ENCODE assay signal across 9 mouse cellular contexts in the genomic region with DNA sequence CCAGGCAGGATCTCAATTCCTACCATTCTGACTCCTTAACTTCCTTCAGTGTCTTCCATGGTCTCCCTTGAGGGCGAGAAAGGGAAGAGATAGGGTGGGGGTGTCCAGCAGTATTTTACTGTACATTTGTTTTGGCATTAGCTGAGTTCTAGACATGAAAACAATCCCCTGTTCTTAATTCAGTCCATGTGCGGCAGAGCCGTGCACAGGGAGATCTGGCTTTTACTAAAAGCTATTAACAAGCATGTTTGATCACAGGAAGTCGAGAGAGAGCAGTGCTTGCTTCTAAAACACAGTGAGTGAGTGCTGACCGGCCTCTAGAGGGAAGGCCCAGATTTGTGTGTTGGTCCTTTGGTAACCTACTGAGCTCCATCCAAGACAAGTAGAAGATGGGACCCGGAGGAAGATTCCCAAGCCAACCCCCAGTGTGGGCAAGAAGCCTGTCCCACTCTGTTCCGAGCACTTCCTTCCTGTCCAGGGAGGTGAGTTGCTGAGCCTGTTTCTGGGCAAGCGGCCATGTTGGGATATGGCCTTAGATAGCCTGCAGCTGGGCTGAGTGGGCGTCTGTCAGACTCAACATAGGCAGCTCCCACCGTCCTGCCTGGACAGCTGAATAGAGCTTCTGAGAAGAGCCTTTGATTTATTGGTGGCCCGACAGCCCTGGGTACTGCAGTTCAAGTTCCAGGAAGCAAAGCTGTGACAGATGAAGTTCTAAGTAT.
DNase-seq lines count a peak whose midpoint lies in the region; ATAC-seq and TF ChIP-seq lines count a peak whose summit lies in the region.
"Had no signal": no experiment of that assay in that cellular context is flagged by ENCODE, and none has a peak within 500 bp of the region (broad histone marks: within the 10 kb centered on the region; RNA-seq: fewer than 3 reads in every experiment).

No protein-coding gene starts in this region.

- H3K9me3 ChIP-seq in embryonic facial prominence, embryonic 13.5 days, result no peaks in the 10 kb centered on the region
- no peaks in the 10 kb centered on the region for H3K9me3 ChIP-seq in limb, embryonic 14.5 days (ENCODE audit: control insufficient read depth, low read length)
- no peaks in the 10 kb centered on the region for H3K9me3 ChIP-seq in midbrain, embryonic 15.5 days
- no peaks in the 10 kb centered on the region for H3K9me3 ChIP-seq in forebrain, embryonic 13.5 days (replicated peaks)
- H3K9me3 ChIP-seq: midbrain, embryonic 12.5 days had no signal

- ATAC-seq in embryonic facial prominence, embryonic 13.5 days (ENCODE audit: insufficient number of reproducible peaks, insufficient read depth, low FRiP score, low TSS enrichment, low read depth), result no peak
- ATAC-seq in limb, embryonic 14.5 days (ENCODE audit: low FRiP score, low read depth), result peak; percentile 81
- no peak for ATAC-seq in midbrain, embryonic 15.5 days (replicated peaks)
- ATAC-seq in forebrain, embryonic 13.5 days, result no peak

- H3K27ac ChIP-seq in embryonic facial prominence, embryonic 13.5 days, result peak overlapping the region; percentile 78
- H3K27ac ChIP-seq in limb, embryonic 14.5 days (replicated peaks; ENCODE audit: low read depth, low read length), result peak overlapping the region; percentile 28
- H3K27ac ChIP-seq in midbrain, embryonic 15.5 days, result no peak overlapping the region
- H3K27ac ChIP-seq in forebrain, embryonic 13.5 days, result no peak overlapping the region
- H3K27ac ChIP-seq: midbrain, embryonic 12.5 days had no signal

- 35% methylated on average over 11 of the region's 11 CpGs for WGBS in embryonic facial prominence, embryonic 13.5 days
- WGBS in limb, embryonic 14.5 days, result 27% methylated on average over 11 of the region's 11 CpGs
- 81% methylated on average over 11 of the region's 11 CpGs for WGBS in midbrain, embryonic 15.5 days
- 79% methylated on average over 11 of the region's 11 CpGs for WGBS in forebrain, embryonic 13.5 days

- intact Hi-C loops in heart, postnatal 10 days (cut with DNase I), result no loop called here

- H3K27me3 ChIP-seq in embryonic facial prominence, embryonic 13.5 days, result no peaks in the 10 kb centered on the region
- no peaks in the 10 kb centered on the region for H3K27me3 ChIP-seq in limb, embryonic 14.5 days (ENCODE audit: control insufficient read depth, insufficient read depth, low read length)
- H3K27me3 ChIP-seq in midbrain, embryonic 15.5 days (replicated peaks), result no peaks in the 10 kb centered on the region
- H3K27me3 ChIP-seq in forebrain, embryonic 13.5 days, result no peaks in the 10 kb centered on the region
- H3K27me3 ChIP-seq: midbrain, embryonic 12.5 days had no signal

- peak; percentile 19 for DNase-seq in right cerebral cortex, postnatal 14 days
- no peak for DNase-seq in right cerebral cortex, postnatal 25 days
- DNase-seq in heart, postnatal 10 days, result peak; percentile 77 to 79
- peak; percentile 69 for DNase-seq in limb, embryonic 14.5 days (ENCODE audit: low spot score)
- DNase-seq in testis, postnatal 14 days (ENCODE audit: low spot score), result peak; percentile 15

- no peak overlapping the region for H3K4me2 ChIP-seq in embryonic facial prominence, embryonic 13.5 days
- no peak overlapping the region for H3K4me2 ChIP-seq in limb, embryonic 14.5 days (replicated peaks; ENCODE audit: low read depth, low read length, severe bottlenecking)
- H3K4me2 ChIP-seq in midbrain, embryonic 15.5 days, result no peak overlapping the region
- no peak overlapping the region for H3K4me2 ChIP-seq in forebrain, embryonic 13.5 days
- H3K4me2 ChIP-seq: midbrain, embryonic 12.5 days had no signal

- H3K36me3 ChIP-seq in embryonic facial prominence, embryonic 13.5 days, result no peaks in the 10 kb centered on the region
- H3K36me3 ChIP-seq in limb, embryonic 14.5 days (ENCODE audit: control insufficient read depth, insufficient read depth, low read length), result no peaks in the 10 kb centered on the region
- no peaks in the 10 kb centered on the region for H3K36me3 ChIP-seq in midbrain, embryonic 15.5 days (replicated peaks)
- no peaks in the 10 kb centered on the region for H3K36me3 ChIP-seq in forebrain, embryonic 13.5 days (ENCODE audit: poor library complexity, severe bottlenecking)
- H3K36me3 ChIP-seq: midbrain, embryonic 12.5 days had no signal

- no peak overlapping the region for H3K9ac ChIP-seq in embryonic facial prominence, embryonic 13.5 days
- H3K9ac ChIP-seq in limb, embryonic 14.5 days (ENCODE audit: low read depth, low read length, severe bottlenecking), result no peak overlapping the region
- H3K9ac ChIP-seq in midbrain, embryonic 15.5 days, result no peak overlapping the region
- H3K9ac ChIP-seq in forebrain, embryonic 13.5 days, result no peak overlapping the region
- H3K9ac ChIP-seq: midbrain, embryonic 12.5 days had no signal

- no peak overlapping the region for H3K4me3 ChIP-seq in embryonic facial prominence, embryonic 13.5 days
- H3K4me3 ChIP-seq in limb, embryonic 14.5 days (replicated peaks; ENCODE audit: low read length), result no peak overlapping the region
- H3K4me3 ChIP-seq in midbrain, embryonic 15.5 days, result no peak overlapping the region
- no peak overlapping the region for H3K4me3 ChIP-seq in forebrain, embryonic 13.5 days
- H3K4me3 ChIP-seq: midbrain, embryonic 12.5 days had no signal

- peaks cover 43% of the 10 kb centered on the region for H3K4me1 ChIP-seq in embryonic facial prominence, embryonic 13.5 days
- peaks cover 38% of the 10 kb centered on the region for H3K4me1 ChIP-seq in limb, embryonic 14.5 days (ENCODE audit: control insufficient read depth, insufficient read depth, low read length)
- no peaks in the 10 kb centered on the region for H3K4me1 ChIP-seq in midbrain, embryonic 15.5 days
- 0 out of 2 replicates have a peak, but pooled peaks cover 3% of the 10 kb centered on the region for H3K4me1 ChIP-seq in forebrain, embryonic 13.5 days
- H3K4me1 ChIP-seq: midbrain, embryonic 12.5 days had no signal

- TF ChIP-seq POLR2A in limb, embryonic 14.5 days (IDR thresholded peaks at IDR 0.05; ENCODE audit: borderline replicate concordance, extremely low read depth, insufficient read depth, insufficient read length), result no peak

Comparison
In these comparisons a context has a peak if more than half of its experiments do, and no peak if none do; other contexts are left out.
1. H3K27ac ChIP-seq: peak in embryonic facial prominence, embryonic 13.5 days (single experiment) and limb, embryonic 14.5 days (single experiment); none in midbrain, embryonic 15.5 days (single experiment) and forebrain, embryonic 13.5 days (single experiment).